Mouse (Mus musculus) midbrain, embryonic 10.5 days (tissue): ENCODE measurements around the gene Cdk11b. TPM values are rescaled to one million over a fixed set of nuclear protein-coding genes. Genes with fewer than 3 reads are reported as not detected.

Experiments
- DNase-seq: peaks from one replicate; pipeline ENCODE4 v3.0.0-alpha.2; 2017; ENCODE audit warnings: low spot score
- H3K27ac ChIP-seq: fragments of 300-500 bp; sonication (generic); replicated peaks from 2 replicates; pipeline ENCODE4 v1.5.1; 2016; ENCODE audit warnings: mild to moderate bottlenecking
- H3K27me3 ChIP-seq: fragments of 300-500 bp; sonication (generic); 2 replicates; pipeline ENCODE4 v1.6.1; 2016; ENCODE audit warnings: low read depth, mild to moderate bottlenecking; ENCODE audit not compliant: poor library complexity, severe bottlenecking
- H3K36me3 ChIP-seq: fragments of 300-500 bp; sonication (generic); 2 replicates; pipeline ENCODE4 v1.6.1; 2016; ENCODE audit warnings: mild to moderate bottlenecking, moderate library complexity
- H3K4me1 ChIP-seq: fragments of 300-500 bp; sonication (generic); 2 replicates; pipeline ENCODE4 v1.6.1; 2016
- H3K4me3 ChIP-seq: fragments of 300-500 bp; sonication (generic); 2 replicates; pipeline ENCODE4 v1.5.1; 2016; ENCODE audit warnings: mild to moderate bottlenecking, moderate library complexity
- H3K9me3 ChIP-seq: fragments of 300-500 bp; sonication (generic); replicated peaks from 2 replicates; pipeline ENCODE4 v1.6.1; 2016; ENCODE audit warnings: mild to moderate bottlenecking
- WGBS: fragments of 180-500 bp; shearing (Covaris S2); methylation state at CpG from one replicate; pipeline ENCODE4 v1.1.7; 2016; 5-methylcytosine and 5-hydroxymethylcytosine counted together
- polyA plus RNA-seq: library from polyadenylated mRNA; unstranded; fragments of >200 nt; fragmentation: Nextera tagmentation; extraction: Ambion mirVana; gene quantifications from 2 replicates; pipeline ENCODE4 v1.2.1, GENCODE M21; 2016

Gene Cdk11b
- polyA plus RNA-seq, 1 experiment from 2014 or later = 79.6 TPM

- Histone ChIP-seq H3K27me3 (peaks cover 30% of the 10 kb centered on the region), H3K9me3 (no peaks in the 10 kb centered on the region), H3K4me1 (peaks cover 19% of the 10 kb centered on the region), H3K4me3 (no peak overlapping the region), H3K36me3 (no peaks in the 10 kb centered on the region), H3K27ac (no peak overlapping the region)
- no peak for DNase-seq
- WGBS = 85% methylated on average over 12 of the region's 12 CpGs
Observed at GRCm38 (mm10) chr4:155690571-155691375, 66.1 kb downstream of the Cdk11b start.

- Histone ChIP-seq H3K9me3 (no peaks in the 10 kb centered on the region), H3K36me3 (no peaks in the 10 kb centered on the region), H3K4me3 (no peak overlapping the region), H3K27me3 (peaks cover 45% of the 10 kb centered on the region), H3K27ac (no peak overlapping the region), H3K4me1 (peaks cover 19% of the 10 kb centered on the region)
- no peak for DNase-seq
- WGBS = 95% methylated on average over 3 of the region's 3 CpGs
Observed at GRCm38 (mm10) chr4:155692421-155692820, 67.8 kb downstream of the Cdk11b start.

- Histone ChIP-seq H3K4me1 (peaks cover 19% of the 10 kb centered on the region), H3K27ac (peak within 1 kb of the TSS; percentile 83), H3K4me3 (peak within 1 kb of the TSS; percentile 81), H3K27me3 (peaks cover 45% of the 10 kb centered on the region), H3K36me3 (no peaks in the 10 kb centered on the region), H3K9me3 (no peaks in the 10 kb centered on the region)
- peak; percentile 74 for DNase-seq
- 2% methylated on average over 47 of the region's 47 CpGs for WGBS
Observed at GRCm38 (mm10) chr4:155694111-155694481, 69.4 kb downstream of the Cdk11b start, which contains the start of gene Fndc10. Fndc10 (plus strand) TSS chr4:155694342.

- Histone ChIP-seq H3K4me3 (peak overlapping the region; percentile 81), H3K9me3 (no peaks in the 10 kb centered on the region), H3K27me3 (peaks cover 45% of the 10 kb centered on the region), H3K27ac (peak overlapping the region; percentile 83), H3K36me3 (no peaks in the 10 kb centered on the region), H3K4me1 (peaks cover 19% of the 10 kb centered on the region)
- 2% methylated on average over 92 of the region's 92 CpGs for WGBS
- DNase-seq = peak; percentile 64
Observed at GRCm38 (mm10) chr4:155694482-155695401, 70.1 kb downstream of the Cdk11b start.

- 80% methylated on average over 4 of the region's 4 CpGs for WGBS
- Histone ChIP-seq H3K4me1 (peaks cover 19% of the 10 kb centered on the region), H3K36me3 (no peaks in the 10 kb centered on the region), H3K9me3 (no peaks in the 10 kb centered on the region), H3K27me3 (peaks cover 45% of the 10 kb centered on the region), H3K27ac (no peak overlapping the region), H3K4me3 (peak overlapping the region; percentile 81)
- DNase-seq = no peak
Observed at GRCm38 (mm10) chr4:155695531-155696062, 70.9 kb downstream of the Cdk11b start.

GRCm38 (mm10) chr4:155696261-155697255 lies 71.9 kb downstream of the Cdk11b start:
- 0 out of 2 replicates have a peak overlapping the region, but pooled peaks have one; percentile 81 for H3K4me3 ChIP-seq
- WGBS = 83% methylated on average over 16 of the region's 16 CpGs
- no peak for DNase-seq
- no peaks in the 10 kb centered on the region for H3K36me3 ChIP-seq
- H3K4me1 ChIP-seq = peaks cover 19% of the 10 kb centered on the region
- peaks cover 45% of the 10 kb centered on the region for H3K27me3 ChIP-seq
- no peaks in the 10 kb centered on the region for H3K9me3 ChIP-seq
- no peak overlapping the region for H3K27ac ChIP-seq

Other genes with a start within 250 kb of the Cdk11b start
- gene Gabrd, start 226.7 kb upstream of the Cdk11b start, polyA plus RNA-seq = not detected in 2 replicates
- gene Cfap74, start 215.7 kb upstream of the Cdk11b start, polyA plus RNA-seq = 7.8 and 8.9 TPM in 2 replicates
- gene Tmem52, start 155.7 kb upstream of the Cdk11b start, polyA plus RNA-seq = 0.14 TPM in 1 of 2 replicates, not detected in the other
- gene Gnb1, start 133.5 kb upstream of the Cdk11b start, polyA plus RNA-seq = 630 and 714 TPM in 2 replicates
- 105 and 110 TPM in 2 replicates for gene Nadk, start 62.5 kb upstream of the Cdk11b start, polyA plus RNA-seq
- 11.9 and 13.4 TPM in 2 replicates for gene Slc35e2, start 23.4 kb upstream of the Cdk11b start, polyA plus RNA-seq
- gene Gm10563, start 20.6 kb downstream of the Cdk11b start, polyA plus RNA-seq = not detected in 2 replicates
- gene Mmp23, start 28.5 kb downstream of the Cdk11b start, polyA plus RNA-seq = 4.7 TPM in 2 replicates
- gene Mib2, start 44.3 kb downstream of the Cdk11b start, polyA plus RNA-seq = 22.0 and 22.5 TPM in 2 replicates
- gene Fndc10, start 69.5 kb downstream of the Cdk11b start, polyA plus RNA-seq = 0.98 and 1.1 TPM in 2 replicates
- 167 and 169 TPM in 2 replicates for gene Ssu72, start 79.9 kb downstream of the Cdk11b start, polyA plus RNA-seq
- gene Tmem240, start 109.9 kb downstream of the Cdk11b start, polyA plus RNA-seq = 0.65 and 1.2 TPM in 2 replicates
- 115 and 129 TPM in 2 replicates for gene Atad3a, start 136.2 kb downstream of the Cdk11b start, polyA plus RNA-seq
- gene Vwa1, start 149.8 kb downstream of the Cdk11b start, polyA plus RNA-seq = 12.2 and 13.1 TPM in 2 replicates
- gene Tmem88b, start 161.0 kb downstream of the Cdk11b start, polyA plus RNA-seq = 0.31 and 0.45 TPM in 2 replicates
- not detected in 2 replicates for gene Ankrd65, start 165.6 kb downstream of the Cdk11b start, polyA plus RNA-seq
- gene Mrpl20, start 178.0 kb downstream of the Cdk11b start, polyA plus RNA-seq = 235 and 260 TPM in 2 replicates
- 161 and 171 TPM in 2 replicates for gene Ccnl2, start 187.6 kb downstream of the Cdk11b start, polyA plus RNA-seq
- gene Aurkaip1, start 206.4 kb downstream of the Cdk11b start, polyA plus RNA-seq = 159 and 172 TPM in 2 replicates
- 50.7 and 53.1 TPM in 2 replicates for gene Mxra8, start 214.8 kb downstream of the Cdk11b start, polyA plus RNA-seq
- gene Dvl1, start 222.5 kb downstream of the Cdk11b start, polyA plus RNA-seq = 5.0 and 5.4 TPM in 2 replicates
- 0.22 and 0.41 TPM in 2 replicates for gene Tas1r3, start 238.5 kb downstream of the Cdk11b start, polyA plus RNA-seq
- gene Cptp, start 244.6 kb downstream of the Cdk11b start, polyA plus RNA-seq = 21.6 and 24.6 TPM in 2 replicates
- gene Ints11, start 244.7 kb downstream of the Cdk11b start, polyA plus RNA-seq = 114 and 116 TPM in 2 replicates